Mouse (Mus musculus): ENCODE data around the gene Adk. TPM values are rescaled to one million over a fixed set of nuclear protein-coding genes. Genes with fewer than 3 reads are reported as not detected.
"Not testable (repeated sequence)": the region's sequence is repeated elsewhere in the genome, so short reads cannot be mapped to it uniquely, and the experiment has no call there.

The Adk gene
- total RNA-seq, 2 experiments from 2014 or later: 122 to 168 TPM

GRCm38 (mm10) chr14:21455654-21456350 lies 403.4 kb downstream of the Adk start:
- no peak for ATAC-seq (replicated peaks; ENCODE audit: low FRiP score, low TSS enrichment, poor library complexity, severe bottlenecking)

- no peak for ATAC-seq (replicated peaks; ENCODE audit: low FRiP score, low TSS enrichment, poor library complexity, severe bottlenecking)
These were observed 404.2 kb downstream of the Adk start for GRCm38 (mm10) chr14:21456526-21456925.

GRCm38 (mm10) chr14:21457876-21458275 lies 405.5 kb downstream of the Adk start:
- 0 out of 2 replicates have a peak, but pooled peaks have one; percentile 10 for ATAC-seq (replicated peaks; ENCODE audit: low FRiP score, low TSS enrichment, poor library complexity, severe bottlenecking)

GRCm38 (mm10) chr14:21458696-21459095 lies 406.3 kb downstream of the Adk start:
- no peak for ATAC-seq (replicated peaks; ENCODE audit: low FRiP score, low TSS enrichment, poor library complexity, severe bottlenecking)

GRCm38 (mm10) chr14:21459163-21459562 lies 406.8 kb downstream of the Adk start:
- ATAC-seq (replicated peaks; ENCODE audit: low FRiP score, low TSS enrichment, poor library complexity, severe bottlenecking): no peak

- ATAC-seq (replicated peaks; ENCODE audit: low FRiP score, low TSS enrichment, poor library complexity, severe bottlenecking): no peak
These were observed 410.0 kb downstream of the Adk start for GRCm38 (mm10) chr14:21462398-21462797.

- ATAC-seq (replicated peaks; ENCODE audit: low FRiP score, low TSS enrichment, poor library complexity, severe bottlenecking): no peak
These were observed 410.8 kb downstream of the Adk start for GRCm38 (mm10) chr14:21463117-21463712.

- no peak for ATAC-seq (replicated peaks; ENCODE audit: low FRiP score, low TSS enrichment, poor library complexity, severe bottlenecking)
These were observed 418.0 kb downstream of the Adk start for GRCm38 (mm10) chr14:21470386-21470785.

GRCm38 (mm10) chr14:21471975-21472374 lies 419.6 kb downstream of the Adk start:
- ATAC-seq (replicated peaks; ENCODE audit: low FRiP score, low TSS enrichment, poor library complexity, severe bottlenecking): no peak

GRCm38 (mm10) chr14:21474593-21475132 lies 422.3 kb downstream of the Adk start:
- ATAC-seq (replicated peaks; ENCODE audit: low FRiP score, low TSS enrichment, poor library complexity, severe bottlenecking): not testable (repeated sequence)

- ATAC-seq (replicated peaks; ENCODE audit: low FRiP score, low TSS enrichment, poor library complexity, severe bottlenecking): no peak
These were observed 424.8 kb downstream of the Adk start for GRCm38 (mm10) chr14:21477181-21477580.

GRCm38 (mm10) chr14:21479566-21479965 lies 427.2 kb downstream of the Adk start:
- ATAC-seq (replicated peaks; ENCODE audit: low FRiP score, low TSS enrichment, poor library complexity, severe bottlenecking): no peak

- no peak for ATAC-seq (replicated peaks; ENCODE audit: low FRiP score, low TSS enrichment, poor library complexity, severe bottlenecking)
These were observed 427.8 kb downstream of the Adk start for GRCm38 (mm10) chr14:21480191-21480590.

- no peak for ATAC-seq (replicated peaks; ENCODE audit: low FRiP score, low TSS enrichment, poor library complexity, severe bottlenecking)
These were observed 428.9 kb downstream of the Adk start, which contains the start of gene Kat6b for GRCm38 (mm10) chr14:21481231-21481630. Kat6b (plus strand) TSS chr14:21481434.

GRCm38 (mm10) chr14:21484199-21484598 lies 431.8 kb downstream of the Adk start:
- no peak for ATAC-seq (replicated peaks; ENCODE audit: low FRiP score, low TSS enrichment, poor library complexity, severe bottlenecking)

- ATAC-seq (replicated peaks; ENCODE audit: low FRiP score, low TSS enrichment, poor library complexity, severe bottlenecking): no peak
These were observed 432.3 kb downstream of the Adk start for GRCm38 (mm10) chr14:21484693-21485092.

GRCm38 (mm10) chr14:21485961-21486520 lies 433.7 kb downstream of the Adk start:
- ATAC-seq (replicated peaks; ENCODE audit: low FRiP score, low TSS enrichment, poor library complexity, severe bottlenecking): no peak

- not testable (repeated sequence) for ATAC-seq (replicated peaks; ENCODE audit: low FRiP score, low TSS enrichment, poor library complexity, severe bottlenecking)
These were observed 434.8 kb downstream of the Adk start for GRCm38 (mm10) chr14:21487135-21487534.

GRCm38 (mm10) chr14:21488426-21489115 lies 436.2 kb downstream of the Adk start:
- not testable (repeated sequence) for ATAC-seq (replicated peaks; ENCODE audit: low FRiP score, low TSS enrichment, poor library complexity, severe bottlenecking)

GRCm38 (mm10) chr14:21489116-21489485 lies 436.7 kb downstream of the Adk start:
- ATAC-seq (replicated peaks; ENCODE audit: low FRiP score, low TSS enrichment, poor library complexity, severe bottlenecking): no peak
